Mouse (Mus musculus): ENCODE results near the gene Unk.
"Not testable (repeated sequence)": the region's sequence is repeated elsewhere in the genome, so short reads cannot be mapped to it uniquely, and the experiment has no call there.

The Unk gene

GRCm38 (mm10) chr11:116019360-116019791, 10.7 kb upstream of the Unk start:
- peak; percentile 47 for DNase-seq (ENCODE audit: low read depth, low spot score)
- no peaks in the 10 kb centered on the region for H3K27me3 ChIP-seq (ENCODE audit: control insufficient read depth, insufficient read depth, low read length, poor library complexity, severe bottlenecking)
- peaks cover 16% of the 10 kb centered on the region for H3K36me3 ChIP-seq (ENCODE audit: control insufficient read depth, insufficient read depth, low read length, poor library complexity, severe bottlenecking)

GRCm38 (mm10) chr11:116019976-116020411, 10.1 kb upstream of the Unk start:
- DNase-seq (ENCODE audit: low read depth, low spot score) = peak; percentile 60
- H3K27me3 ChIP-seq (ENCODE audit: control insufficient read depth, insufficient read depth, low read length, poor library complexity, severe bottlenecking) = no peaks in the 10 kb centered on the region
- peaks cover 16% of the 10 kb centered on the region for H3K36me3 ChIP-seq (ENCODE audit: control insufficient read depth, insufficient read depth, low read length, poor library complexity, severe bottlenecking)

DNA sequence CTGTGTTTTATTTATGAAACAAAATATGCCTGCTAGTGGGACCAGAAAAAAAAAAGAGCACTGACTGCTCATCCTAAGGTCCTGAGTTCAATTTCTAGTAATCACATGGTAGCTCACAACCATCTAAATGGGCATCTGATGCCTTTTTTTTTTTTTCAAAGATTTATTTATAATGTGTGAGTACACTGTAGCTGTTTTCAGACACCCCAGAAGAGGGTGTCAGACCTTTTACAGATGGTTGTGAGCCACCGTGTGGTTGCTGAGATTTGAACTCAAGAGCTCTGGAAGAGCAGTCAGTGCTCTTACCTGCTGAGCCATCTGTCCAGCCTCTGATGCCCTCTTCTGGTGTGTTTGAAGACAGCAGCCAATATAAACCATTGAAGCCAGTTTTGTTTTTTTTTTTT, 9.6 kb upstream of the Unk start:
- Histone ChIP-seq H3K36me3 (ENCODE audit: control insufficient read depth, insufficient read depth, low read length, poor library complexity, severe bottlenecking) (peaks cover 16% of the 10 kb centered on the region), H3K27me3 (ENCODE audit: control insufficient read depth, insufficient read depth, low read length, poor library complexity, severe bottlenecking) (no peaks in the 10 kb centered on the region)
- peak; percentile 69 for DNase-seq (ENCODE audit: low read depth, low spot score)

DNA sequence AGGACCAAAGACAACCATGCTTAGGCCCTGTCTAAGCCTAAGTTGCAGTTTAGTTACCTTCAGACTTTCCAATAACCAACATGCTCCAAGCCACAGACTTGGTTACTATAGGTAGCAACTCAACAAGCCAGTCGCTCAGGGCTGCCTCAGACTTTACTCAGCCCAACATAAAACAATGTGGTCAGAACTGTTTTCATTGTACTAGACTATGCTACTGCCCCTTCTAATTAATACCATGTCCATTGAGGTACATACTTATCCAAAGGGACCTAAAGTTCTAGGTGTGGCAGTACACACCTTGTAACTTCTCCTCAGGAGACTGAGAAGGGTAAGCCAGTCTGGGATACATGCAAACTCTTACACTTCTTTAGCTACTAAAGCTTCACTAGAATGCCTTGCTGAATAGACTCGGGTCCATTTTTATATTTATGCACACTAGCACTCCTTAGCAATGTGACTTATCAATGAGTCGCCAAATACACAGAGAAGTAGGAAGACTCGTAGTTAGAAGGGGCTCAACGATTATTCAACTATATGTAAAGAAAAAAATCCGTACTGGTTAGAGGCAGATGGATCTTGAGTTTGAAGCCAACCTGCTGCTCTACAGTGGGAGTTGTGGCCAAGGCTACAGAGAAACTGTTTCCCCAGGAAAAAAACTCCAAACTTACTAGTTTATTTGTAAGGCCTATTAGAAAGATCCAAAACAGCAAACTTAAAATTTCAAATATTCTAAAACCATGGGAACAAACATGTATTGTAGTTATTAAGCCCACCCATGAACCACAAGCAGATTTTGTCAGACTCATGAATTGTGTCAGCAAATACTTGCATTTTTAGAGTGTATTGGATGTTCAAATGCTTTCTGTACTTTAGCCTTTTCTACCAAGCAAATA, 8.5 kb upstream of the Unk start:
- peak; percentile 52 for DNase-seq (ENCODE audit: low read depth, low spot score)
- Histone ChIP-seq H3K36me3 (ENCODE audit: control insufficient read depth, insufficient read depth, low read length, poor library complexity, severe bottlenecking) (peaks cover 16% of the 10 kb centered on the region), H3K27me3 (ENCODE audit: control insufficient read depth, insufficient read depth, low read length, poor library complexity, severe bottlenecking) (no peaks in the 10 kb centered on the region)

DNA sequence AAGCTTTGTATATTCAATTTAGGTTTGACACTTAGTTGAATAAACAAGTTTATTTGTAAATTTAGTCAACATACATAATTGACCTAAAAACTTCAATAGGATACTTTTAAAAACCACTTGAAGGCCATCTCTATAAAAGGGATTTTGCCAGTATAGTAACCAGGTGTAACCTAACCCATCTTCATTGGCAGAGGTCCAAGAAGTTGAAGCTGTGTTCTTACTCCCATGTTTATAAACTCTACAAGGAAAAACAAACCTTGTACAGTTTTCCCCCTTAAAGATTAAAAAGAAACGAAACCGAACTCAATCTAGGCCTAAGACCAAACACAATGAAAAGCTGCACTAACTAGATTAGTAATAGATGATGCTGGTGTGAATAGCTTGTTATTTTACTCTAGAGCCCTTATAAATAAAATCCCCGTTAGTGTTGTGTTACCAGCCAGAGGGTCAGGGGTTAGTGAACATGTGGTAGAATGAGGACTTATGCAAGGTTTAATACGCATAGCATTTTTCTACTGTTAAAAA, 7.8 kb upstream of the Unk start:
- no peaks in the 10 kb centered on the region for H3K27me3 ChIP-seq (ENCODE audit: control insufficient read depth, insufficient read depth, low read length, poor library complexity, severe bottlenecking)
- peaks cover 16% of the 10 kb centered on the region for H3K36me3 ChIP-seq (ENCODE audit: control insufficient read depth, insufficient read depth, low read length, poor library complexity, severe bottlenecking)
- DNase-seq (ENCODE audit: low read depth, low spot score) = no peak

GRCm38 (mm10) chr11:116023074-116023770, 6.9 kb upstream of the Unk start:
- not testable (repeated sequence) for DNase-seq (ENCODE audit: low read depth, low spot score); H3K27me3 ChIP-seq (ENCODE audit: control insufficient read depth, insufficient read depth, low read length, poor library complexity, severe bottlenecking)
- H3K36me3 ChIP-seq (ENCODE audit: control insufficient read depth, insufficient read depth, low read length, poor library complexity, severe bottlenecking) = peaks cover 16% of the 10 kb centered on the region

GRCm38 (mm10) chr11:116023771-116024355, 6.3 kb upstream of the Unk start:
- Histone ChIP-seq H3K36me3 (ENCODE audit: control insufficient read depth, insufficient read depth, low read length, poor library complexity, severe bottlenecking) (peaks cover 16% of the 10 kb centered on the region), H3K27me3 (ENCODE audit: control insufficient read depth, insufficient read depth, low read length, poor library complexity, severe bottlenecking) (no peaks in the 10 kb centered on the region)
- peak; percentile 87 for DNase-seq (ENCODE audit: low read depth, low spot score)

DNA sequence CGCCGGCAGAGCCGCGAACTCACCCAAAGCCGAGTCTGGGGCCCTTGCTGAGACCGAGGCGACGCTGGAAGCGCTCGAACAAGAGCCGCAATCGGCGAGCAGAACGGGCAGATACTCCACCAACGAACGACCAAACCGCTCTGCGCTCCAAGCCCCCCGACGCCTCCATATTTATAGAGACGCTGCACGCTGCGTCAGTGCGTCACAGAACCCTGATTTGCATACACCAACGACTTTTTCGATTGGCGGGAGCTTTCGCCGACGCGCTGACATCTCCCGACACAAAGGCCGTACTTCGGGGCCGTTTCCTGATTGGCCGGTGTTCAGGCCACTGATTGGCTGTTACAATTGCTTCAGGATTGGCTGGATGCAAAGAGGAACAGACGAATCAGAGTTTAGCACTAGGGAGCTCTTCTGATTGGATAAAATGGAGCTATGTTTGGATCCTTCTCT, 5.7 kb upstream of the Unk start:
- Histone ChIP-seq H3K36me3 (ENCODE audit: control insufficient read depth, insufficient read depth, low read length, poor library complexity, severe bottlenecking) (peaks cover 16% of the 10 kb centered on the region), H3K27me3 (ENCODE audit: control insufficient read depth, insufficient read depth, low read length, poor library complexity, severe bottlenecking) (no peaks in the 10 kb centered on the region)
- peak; percentile 99 for DNase-seq (ENCODE audit: low read depth, low spot score)

- no peak for DNase-seq (ENCODE audit: low read depth, low spot score)
- Histone ChIP-seq H3K27me3 (ENCODE audit: control insufficient read depth, insufficient read depth, low read length, poor library complexity, severe bottlenecking) (no peaks in the 10 kb centered on the region), H3K36me3 (ENCODE audit: control insufficient read depth, insufficient read depth, low read length, poor library complexity, severe bottlenecking) (peaks cover 16% of the 10 kb centered on the region)
Measured at GRCm38 (mm10) chr11:116025056-116025845, 4.9 kb upstream of the Unk start.

DNA sequence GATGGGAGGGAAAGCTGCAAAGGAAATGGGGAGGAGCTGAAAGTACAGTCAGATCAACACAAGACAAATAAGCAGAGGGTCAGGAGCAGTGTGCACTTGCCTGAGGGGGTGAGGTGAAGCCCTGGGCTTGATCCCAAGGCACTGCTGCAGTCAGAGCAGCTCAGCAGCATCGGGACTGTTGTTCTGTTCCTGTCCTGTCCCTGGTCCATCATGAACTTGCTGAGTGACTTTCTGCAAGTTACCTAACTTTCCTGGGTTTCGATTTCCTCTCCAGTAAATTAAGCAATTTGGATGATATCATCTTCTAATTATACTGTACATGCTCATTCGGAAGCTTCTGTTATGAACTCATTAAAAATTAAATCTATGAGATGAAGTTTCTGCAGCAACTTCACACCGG, 2.4 kb upstream of the Unk start, which contains the start of gene H3f3b:
H3f3b (minus strand) TSS at position 207 of the 400 bp plus-strand sequence.
- no peaks in the 10 kb centered on the region for H3K27me3 ChIP-seq (ENCODE audit: control insufficient read depth, insufficient read depth, low read length, poor library complexity, severe bottlenecking)
- peaks cover 8% of the 10 kb centered on the region for H3K36me3 ChIP-seq (ENCODE audit: control insufficient read depth, insufficient read depth, low read length, poor library complexity, severe bottlenecking)
- DNase-seq (ENCODE audit: low read depth, low spot score) = no peak

DNA sequence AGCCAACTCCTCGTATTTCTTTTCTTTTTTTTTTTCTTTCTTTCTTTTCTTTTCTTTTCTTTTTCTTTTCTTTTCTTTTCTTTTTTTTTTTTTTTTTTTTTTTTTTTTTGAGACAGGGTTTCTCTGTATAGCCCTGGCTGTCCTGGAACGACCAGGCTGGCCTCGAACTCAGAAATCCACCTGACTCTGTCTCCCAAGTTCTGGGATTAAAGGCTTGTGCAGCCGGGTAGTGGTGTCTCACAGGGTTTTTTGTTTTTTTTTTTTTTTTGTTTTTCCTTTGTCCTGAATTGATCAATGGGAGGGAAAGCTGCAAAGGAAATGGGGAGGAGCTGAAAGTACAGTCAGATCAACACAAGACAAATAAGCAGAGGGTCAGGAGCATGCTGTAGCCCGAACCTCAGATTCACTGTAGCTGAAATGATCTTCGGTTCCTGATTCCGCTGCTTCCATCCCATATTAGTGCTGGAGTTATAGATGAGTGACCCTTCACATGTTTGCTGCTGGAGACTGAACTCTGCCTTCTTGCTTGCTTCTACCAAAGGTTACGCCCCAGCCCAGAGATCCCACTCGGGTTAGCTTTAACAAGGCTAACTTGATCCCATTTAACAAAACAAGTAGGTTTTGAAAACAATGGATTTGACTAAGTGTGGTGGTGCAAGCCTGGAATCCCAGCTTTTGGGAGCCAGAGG, 1.8 kb upstream of the Unk start:
- Histone ChIP-seq H3K36me3 (ENCODE audit: control insufficient read depth, insufficient read depth, low read length, poor library complexity, severe bottlenecking) (peaks cover 6% of the 10 kb centered on the region), H3K27me3 (ENCODE audit: control insufficient read depth, insufficient read depth, low read length, poor library complexity, severe bottlenecking) (no peaks in the 10 kb centered on the region)
- no peak for DNase-seq (ENCODE audit: low read depth, low spot score)

GRCm38 (mm10) chr11:116029086-116029865, 846 bp upstream of the Unk start:
- no peak for DNase-seq (ENCODE audit: low read depth, low spot score)
- H3K36me3 ChIP-seq (ENCODE audit: control insufficient read depth, insufficient read depth, low read length, poor library complexity, severe bottlenecking) = no peaks in the 10 kb centered on the region

More at GRCm38 (mm10) chr11:116029086-116029865, 846 bp upstream of the Unk start:
- H3K27me3 ChIP-seq (ENCODE audit: control insufficient read depth, insufficient read depth, low read length, poor library complexity, severe bottlenecking) = no peaks in the 10 kb centered on the region

Data from splenic B cell, adult 2 months (primary cell).